Mouse (Mus musculus) frontal cortex, postnatal 10 days (tissue): Measurements from ENCODE around the gene Nf1.
"Not testable (repeated sequence)": the region's sequence is repeated elsewhere in the genome, so short reads cannot be mapped to it uniquely, and the experiment has no call there.

Source experiments
- DNase-seq, 2 experiments: peaks; one replicate each; pipeline ENCODE4 v3.0.0; 2022; ENCODE audit warnings: low spot score in 2 of 2, mixed read lengths in 1 of 2

Nf1 gene

GRCm38 (mm10) chr11:79339234-79339807 lies at the start of gene Nf1:
Gene Nf1 (plus strand): TSS chr11:79339693.
- DNase-seq: peak; percentile 93 to 94

GRCm38 (mm10) chr11:79290473-79290872 lies 49.0 kb upstream of the Nf1 start:
- peak in 1 of 2 experiments; percentile 27 for DNase-seq

- DNase-seq: no peak
These were observed 47.8 kb upstream of the Nf1 start for GRCm38 (mm10) chr11:79291651-79292050.

- DNase-seq: no peak
These were observed 47.4 kb upstream of the Nf1 start for GRCm38 (mm10) chr11:79292130-79292529.

GRCm38 (mm10) chr11:79293025-79293424 lies 46.5 kb upstream of the Nf1 start:
- DNase-seq: no peak

- no peak for DNase-seq
These were observed 45.5 kb upstream of the Nf1 start for GRCm38 (mm10) chr11:79293971-79294370.

- DNase-seq: peak in 1 of 2 experiments; percentile 25
These were observed 43.3 kb upstream of the Nf1 start for GRCm38 (mm10) chr11:79296167-79296566.

GRCm38 (mm10) chr11:79296856-79297491 lies 42.5 kb upstream of the Nf1 start, which contains the start of gene Gm9964:
Gene Gm9964 (minus strand): TSS chr11:79296906.
- DNase-seq: no peak

- no peak for DNase-seq
These were observed 39.6 kb upstream of the Nf1 start for GRCm38 (mm10) chr11:79299719-79300431.

- DNase-seq: no peak
These were observed 36.4 kb upstream of the Nf1 start for GRCm38 (mm10) chr11:79303109-79303508.

GRCm38 (mm10) chr11:79304245-79304644 lies 35.2 kb upstream of the Nf1 start:
- DNase-seq: not testable (repeated sequence)

GRCm38 (mm10) chr11:79305697-79306340 lies 33.7 kb upstream of the Nf1 start:
- DNase-seq: no peak

GRCm38 (mm10) chr11:79306510-79306909 lies 33.0 kb upstream of the Nf1 start:
- DNase-seq: no peak

- peak; percentile 26 for DNase-seq
These were observed 32.5 kb upstream of the Nf1 start for GRCm38 (mm10) chr11:79306996-79307395.

- no peak for DNase-seq
These were observed 31.8 kb upstream of the Nf1 start for GRCm38 (mm10) chr11:79307560-79308200.

GRCm38 (mm10) chr11:79310467-79310866 lies 29.0 kb upstream of the Nf1 start:
- DNase-seq: no peak

- DNase-seq: no peak
These were observed 22.6 kb upstream of the Nf1 start for GRCm38 (mm10) chr11:79316807-79317345.

GRCm38 (mm10) chr11:79319807-79320206 lies 19.7 kb upstream of the Nf1 start:
- no peak for DNase-seq

- no peak for DNase-seq
These were observed 15.4 kb upstream of the Nf1 start for GRCm38 (mm10) chr11:79323985-79324685.

- no peak for DNase-seq
These were observed 13.8 kb upstream of the Nf1 start for GRCm38 (mm10) chr11:79325663-79326062.

GRCm38 (mm10) chr11:79327106-79327505 lies 12.4 kb upstream of the Nf1 start:
- DNase-seq: no peak
